Mouse (Mus musculus): ENCODE measurements around the gene Eme1. TPM values are rescaled to one million over a fixed set of nuclear protein-coding genes. Genes with fewer than 3 reads are reported as not detected.

Gene Eme1
- polyA plus RNA-seq, 1 experiment from 2014 or later = 13.2 TPM

GRCm38 (mm10) chr11:94610744-94611740 lies 42.7 kb downstream of the Eme1 start:
- 63% methylated on average over 4 of the region's 4 CpGs for WGBS
- H3K4me1 ChIP-seq (ENCODE audit: control insufficient read depth, insufficient read depth, low read length) = no peaks in the 10 kb centered on the region
- no peak for ATAC-seq (ENCODE audit: insufficient read depth, low FRiP score)
- no peaks in the 10 kb centered on the region for H3K27me3 ChIP-seq (ENCODE audit: control insufficient read depth, insufficient read depth, low read length)
- no peaks in the 10 kb centered on the region for H3K36me3 ChIP-seq (ENCODE audit: control insufficient read depth, insufficient read depth, low read length)
- no peak overlapping the region for H3K27ac ChIP-seq (ENCODE audit: low read length)
- H3K4me2 ChIP-seq (ENCODE audit: low read depth, low read length) = no peak overlapping the region
- no peak overlapping the region for H3K9ac ChIP-seq (ENCODE audit: low read length)
- no peak overlapping the region for H3K4me3 ChIP-seq (replicated peaks; ENCODE audit: low read length)
- H3K9me3 ChIP-seq (replicated peaks; ENCODE audit: control insufficient read depth, low read length) = no peaks in the 10 kb centered on the region

GRCm38 (mm10) chr11:94602356-94602955 lies 51.3 kb downstream of the Eme1 start:
- Histone ChIP-seq H3K4me3 (replicated peaks; ENCODE audit: low read length) (peak overlapping the region; percentile 49; the same call in 1 of the 2 replicates), H3K27me3 (ENCODE audit: control insufficient read depth, insufficient read depth, low read length) (no peaks in the 10 kb centered on the region), H3K36me3 (ENCODE audit: control insufficient read depth, insufficient read depth, low read length) (no peaks in the 10 kb centered on the region), H3K27ac (ENCODE audit: low read length) (peak overlapping the region; percentile 21; the same call in 1 of the 2 replicates), H3K4me1 (ENCODE audit: control insufficient read depth, insufficient read depth, low read length) (peaks cover 6% of the 10 kb centered on the region), H3K9me3 (replicated peaks; ENCODE audit: control insufficient read depth, low read length) (no peaks in the 10 kb centered on the region), H3K9ac (ENCODE audit: low read length) (peak overlapping the region; percentile 75), H3K4me2 (ENCODE audit: low read depth, low read length) (peak overlapping the region; percentile 74)
- no peak for ATAC-seq (ENCODE audit: insufficient read depth, low FRiP score)
- 66% methylated on average over 11 of the region's 11 CpGs for WGBS

- ATAC-seq (ENCODE audit: insufficient read depth, low FRiP score) = peak; percentile 91
- Histone ChIP-seq H3K9ac (ENCODE audit: low read length) (peak within 1 kb of the TSS; percentile 75), H3K36me3 (ENCODE audit: control insufficient read depth, insufficient read depth, low read length) (no peaks in the 10 kb centered on the region), H3K4me1 (ENCODE audit: control insufficient read depth, insufficient read depth, low read length) (peaks cover 6% of the 10 kb centered on the region), H3K27me3 (ENCODE audit: control insufficient read depth, insufficient read depth, low read length) (no peaks in the 10 kb centered on the region), H3K27ac (ENCODE audit: low read length) (peak within 1 kb of the TSS; percentile 21), H3K4me2 (ENCODE audit: low read depth, low read length) (peak within 1 kb of the TSS; percentile 74), H3K9me3 (replicated peaks; ENCODE audit: control insufficient read depth, low read length) (no peaks in the 10 kb centered on the region), H3K4me3 (replicated peaks; ENCODE audit: low read length) (peak within 1 kb of the TSS; percentile 49)
- WGBS = 3% methylated on average over 41 of the region's 52 CpGs
Measured at GRCm38 (mm10) chr11:94601321-94602281, 52.2 kb downstream of the Eme1 start, which contains the start of gene Acsf2. TSS of gene Acsf2 (minus strand) at chr11:94601871.

- no peaks in the 10 kb centered on the region for H3K27me3 ChIP-seq (ENCODE audit: control insufficient read depth, insufficient read depth, low read length)
- H3K4me1 ChIP-seq (ENCODE audit: control insufficient read depth, insufficient read depth, low read length) = peaks cover 6% of the 10 kb centered on the region
- ATAC-seq (ENCODE audit: insufficient read depth, low FRiP score) = no peak
- peak overlapping the region; percentile 74; the same call in 1 of the 2 replicates for H3K4me2 ChIP-seq (ENCODE audit: low read depth, low read length)
- H3K36me3 ChIP-seq (ENCODE audit: control insufficient read depth, insufficient read depth, low read length) = no peaks in the 10 kb centered on the region
- H3K4me3 ChIP-seq (replicated peaks; ENCODE audit: low read length) = peak overlapping the region; percentile 49; the same call in 1 of the 2 replicates
- 89% methylated on average over 7 of the region's 7 CpGs for WGBS
- no peak overlapping the region for H3K9ac ChIP-seq (ENCODE audit: low read length)
- no peaks in the 10 kb centered on the region for H3K9me3 ChIP-seq (replicated peaks; ENCODE audit: control insufficient read depth, low read length)
- H3K27ac ChIP-seq (ENCODE audit: low read length) = no peak overlapping the region
Measured at GRCm38 (mm10) chr11:94600447-94600846, 53.3 kb downstream of the Eme1 start.

GRCm38 (mm10) chr11:94598437-94599120 lies 55.2 kb downstream of the Eme1 start:
- WGBS = 65% methylated on average over 6 of the region's 6 CpGs
- H3K4me2 ChIP-seq (ENCODE audit: low read depth, low read length) = no peak overlapping the region
- no peak for ATAC-seq (ENCODE audit: insufficient read depth, low FRiP score)

GRCm38 (mm10) chr11:94597319-94597718 lies 56.4 kb downstream of the Eme1 start:
- H3K9ac ChIP-seq (ENCODE audit: low read length) = no peak overlapping the region
- H3K36me3 ChIP-seq (ENCODE audit: control insufficient read depth, insufficient read depth, low read length) = no peaks in the 10 kb centered on the region
- H3K4me3 ChIP-seq (replicated peaks; ENCODE audit: low read length) = no peak overlapping the region
- H3K9me3 ChIP-seq (replicated peaks; ENCODE audit: control insufficient read depth, low read length) = no peaks in the 10 kb centered on the region
- ATAC-seq (ENCODE audit: insufficient read depth, low FRiP score) = no peak
- 80% methylated on average over 4 of the region's 4 CpGs for WGBS
- no peaks in the 10 kb centered on the region for H3K27me3 ChIP-seq (ENCODE audit: control insufficient read depth, insufficient read depth, low read length)
- no peak overlapping the region for H3K4me2 ChIP-seq (ENCODE audit: low read depth, low read length)
- peaks cover 5% of the 10 kb centered on the region for H3K4me1 ChIP-seq (ENCODE audit: control insufficient read depth, insufficient read depth, low read length)
- no peak overlapping the region for H3K27ac ChIP-seq (ENCODE audit: low read length)

More at GRCm38 (mm10) chr11:94598437-94599120, 55.2 kb downstream of the Eme1 start:
- H3K27me3 ChIP-seq (ENCODE audit: control insufficient read depth, insufficient read depth, low read length) = no peaks in the 10 kb centered on the region
- no peaks in the 10 kb centered on the region for H3K9me3 ChIP-seq (replicated peaks; ENCODE audit: control insufficient read depth, low read length)
- peaks cover 6% of the 10 kb centered on the region for H3K4me1 ChIP-seq (ENCODE audit: control insufficient read depth, insufficient read depth, low read length)
- no peaks in the 10 kb centered on the region for H3K36me3 ChIP-seq (ENCODE audit: control insufficient read depth, insufficient read depth, low read length)
- H3K9ac ChIP-seq (ENCODE audit: low read length) = no peak overlapping the region
- H3K27ac ChIP-seq (ENCODE audit: low read length) = no peak overlapping the region
- no peak overlapping the region for H3K4me3 ChIP-seq (replicated peaks; ENCODE audit: low read length)

- Histone ChIP-seq H3K9ac (ENCODE audit: low read length) (no peak overlapping the region), H3K9me3 (replicated peaks; ENCODE audit: control insufficient read depth, low read length) (no peaks in the 10 kb centered on the region), H3K27me3 (ENCODE audit: control insufficient read depth, insufficient read depth, low read length) (no peaks in the 10 kb centered on the region), H3K4me1 (ENCODE audit: control insufficient read depth, insufficient read depth, low read length) (peaks cover under 1% of the 10 kb centered on the region; the same call in 1 of the 2 replicates), H3K4me2 (ENCODE audit: low read depth, low read length) (no peak overlapping the region), H3K4me3 (replicated peaks; ENCODE audit: low read length) (no peak overlapping the region), H3K36me3 (ENCODE audit: control insufficient read depth, insufficient read depth, low read length) (no peaks in the 10 kb centered on the region), H3K27ac (ENCODE audit: low read length) (no peak overlapping the region)
- 63% methylated on average over 7 of the region's 7 CpGs for WGBS
- 0 out of 2 replicates have a peak, but pooled peaks have one; percentile 25 for ATAC-seq (ENCODE audit: insufficient read depth, low FRiP score)
Measured at GRCm38 (mm10) chr11:94596311-94596852, 57.4 kb downstream of the Eme1 start.
